Mouse (Mus musculus): ENCODE data around the gene Ube2n. TPM values are rescaled to one million over a fixed set of nuclear protein-coding genes. Genes with fewer than 3 reads are reported as not detected.
A peak's percentile ranks its signal among the peaks of the same experiment; 100 is the strongest.

The Ube2n gene
- polyA plus RNA-seq, 1 experiment from 2014 or later, result 189 TPM

GRCm38 (mm10) chr10:95532916-95533315, 18.0 kb downstream of the Ube2n start:
- no peaks in the 10 kb centered on the region for H3K27me3 ChIP-seq (replicated peaks; ENCODE audit: insufficient read depth, low read length)
- ATAC-seq (0 out of 2 replicates have a peak, but pooled peaks have one; percentile 21), DNase-seq (ENCODE audit: low spot score) (no peak)
- no peak for TF ChIP-seq EP300 (IDR thresholded peaks at IDR 0.05)
- no peak for TF ChIP-seq CTCF (IDR thresholded peaks at IDR 0.05)
- no peaks in the 10 kb centered on the region for H3K36me3 ChIP-seq (ENCODE audit: insufficient read depth, low read length)
- no peaks in the 10 kb centered on the region for H3K9me3 ChIP-seq (ENCODE audit: low read length)
- no peak overlapping the region for H3K9ac ChIP-seq (replicated peaks; ENCODE audit: low read depth)
- no peak overlapping the region for H3K4me2 ChIP-seq (replicated peaks; ENCODE audit: low read depth, low read length)
- H3K4me3 ChIP-seq (ENCODE audit: low read depth, low read length), result no peak overlapping the region
- no peak overlapping the region for H3K27ac ChIP-seq (ENCODE audit: low read length)
- H3K4me1 ChIP-seq (ENCODE audit: insufficient read depth, low read depth, low read length), result no peaks in the 10 kb centered on the region
- 83% methylated on average over 5 of the region's 5 CpGs for WGBS

GRCm38 (mm10) chr10:95533382-95533781, 18.4 kb downstream of the Ube2n start:
- H3K4me3 ChIP-seq (ENCODE audit: low read depth, low read length), result no peak overlapping the region
- no peaks in the 10 kb centered on the region for H3K27me3 ChIP-seq (replicated peaks; ENCODE audit: insufficient read depth, low read length)
- DNase-seq (ENCODE audit: low spot score) (no peak), ATAC-seq (no peak)
- no peak overlapping the region for H3K27ac ChIP-seq (ENCODE audit: low read length)
- H3K36me3 ChIP-seq (ENCODE audit: insufficient read depth, low read length), result no peaks in the 10 kb centered on the region
- H3K4me1 ChIP-seq (ENCODE audit: insufficient read depth, low read depth, low read length), result no peaks in the 10 kb centered on the region
- TF ChIP-seq EP300 (IDR thresholded peaks at IDR 0.05) (no peak), CTCF (IDR thresholded peaks at IDR 0.05) (no peak)
- no peaks in the 10 kb centered on the region for H3K9me3 ChIP-seq (ENCODE audit: low read length)
- WGBS, result 76% methylated on average over 7 of the region's 7 CpGs
- H3K9ac ChIP-seq (replicated peaks; ENCODE audit: low read depth), result no peak overlapping the region
- H3K4me2 ChIP-seq (replicated peaks; ENCODE audit: low read depth, low read length), result no peak overlapping the region

- no peak for ATAC-seq
Measured at GRCm38 (mm10) chr10:95535399-95536221, 20.7 kb downstream of the Ube2n start.

GRCm38 (mm10) chr10:95536222-95536541, 21.2 kb downstream of the Ube2n start:
- H3K9me3 ChIP-seq (ENCODE audit: low read length), result no peaks in the 10 kb centered on the region
- H3K4me3 ChIP-seq (ENCODE audit: low read depth, low read length), result no peak overlapping the region
- H3K4me1 ChIP-seq (ENCODE audit: insufficient read depth, low read depth, low read length), result no peaks in the 10 kb centered on the region
- no peaks in the 10 kb centered on the region for H3K27me3 ChIP-seq (replicated peaks; ENCODE audit: insufficient read depth, low read length)
- WGBS, result 79% methylated on average over 6 of the region's 6 CpGs
- no peak for TF ChIP-seq CTCF (IDR thresholded peaks at IDR 0.05)
- no peak for TF ChIP-seq EP300 (IDR thresholded peaks at IDR 0.05)
- no peak overlapping the region for H3K4me2 ChIP-seq (replicated peaks; ENCODE audit: low read depth, low read length)
- no peak for ATAC-seq
- DNase-seq (ENCODE audit: low spot score), result no peak
- no peak overlapping the region for H3K9ac ChIP-seq (replicated peaks; ENCODE audit: low read depth)
- no peak overlapping the region for H3K27ac ChIP-seq (ENCODE audit: low read length)
- H3K36me3 ChIP-seq (ENCODE audit: insufficient read depth, low read length), result no peaks in the 10 kb centered on the region

More at GRCm38 (mm10) chr10:95535399-95536221, 20.7 kb downstream of the Ube2n start:
- 81% methylated on average over 8 of the region's 8 CpGs for WGBS
- Histone ChIP-seq H3K4me3 (ENCODE audit: low read depth, low read length) (no peak overlapping the region), H3K4me1 (ENCODE audit: insufficient read depth, low read depth, low read length) (no peaks in the 10 kb centered on the region), H3K4me2 (replicated peaks; ENCODE audit: low read depth, low read length) (no peak overlapping the region), H3K9me3 (ENCODE audit: low read length) (no peaks in the 10 kb centered on the region), H3K27ac (ENCODE audit: low read length) (no peak overlapping the region), H3K36me3 (ENCODE audit: insufficient read depth, low read length) (no peaks in the 10 kb centered on the region), H3K27me3 (replicated peaks; ENCODE audit: insufficient read depth, low read length) (no peaks in the 10 kb centered on the region), H3K9ac (replicated peaks; ENCODE audit: low read depth) (no peak overlapping the region)
- TF ChIP-seq EP300 (IDR thresholded peaks at IDR 0.05) (no peak), CTCF (IDR thresholded peaks at IDR 0.05) (no peak)
- DNase-seq (ENCODE audit: low spot score), result no peak

GRCm38 (mm10) chr10:95539260-95539659, 24.3 kb downstream of the Ube2n start:
- no peak for TF ChIP-seq CTCF (IDR thresholded peaks at IDR 0.05)
- TF ChIP-seq EP300 (IDR thresholded peaks at IDR 0.05), result no peak
- Histone ChIP-seq H3K36me3 (ENCODE audit: insufficient read depth, low read length) (peaks cover 2% of the 10 kb centered on the region; the same call in 1 of the 2 replicates), H3K4me1 (ENCODE audit: insufficient read depth, low read depth, low read length) (no peaks in the 10 kb centered on the region), H3K4me3 (ENCODE audit: low read depth, low read length) (no peak overlapping the region), H3K27ac (ENCODE audit: low read length) (no peak overlapping the region), H3K9me3 (ENCODE audit: low read length) (no peaks in the 10 kb centered on the region), H3K27me3 (replicated peaks; ENCODE audit: insufficient read depth, low read length) (no peaks in the 10 kb centered on the region), H3K9ac (replicated peaks; ENCODE audit: low read depth) (no peak overlapping the region), H3K4me2 (replicated peaks; ENCODE audit: low read depth, low read length) (no peak overlapping the region)
- ATAC-seq (no peak), DNase-seq (ENCODE audit: low spot score) (no peak)
- WGBS, result 63% methylated on average over 3 of the region's 3 CpGs

- DNase-seq (ENCODE audit: low spot score) (no peak), ATAC-seq (no peak)
- H3K27ac ChIP-seq (ENCODE audit: low read length), result no peak overlapping the region
- no peak for TF ChIP-seq CTCF (IDR thresholded peaks at IDR 0.05)
- TF ChIP-seq EP300 (IDR thresholded peaks at IDR 0.05), result no peak
- WGBS, result 87% methylated on average over 3 of the region's 3 CpGs
- H3K27me3 ChIP-seq (replicated peaks; ENCODE audit: insufficient read depth, low read length), result no peaks in the 10 kb centered on the region
- H3K9me3 ChIP-seq (ENCODE audit: low read length), result no peaks in the 10 kb centered on the region
- peaks cover 8% of the 10 kb centered on the region; the same call in 1 of the 2 replicates for H3K36me3 ChIP-seq (ENCODE audit: insufficient read depth, low read length)
- H3K4me3 ChIP-seq (ENCODE audit: low read depth, low read length), result no peak overlapping the region
- H3K4me2 ChIP-seq (replicated peaks; ENCODE audit: low read depth, low read length), result no peak overlapping the region
- H3K4me1 ChIP-seq (ENCODE audit: insufficient read depth, low read depth, low read length), result no peaks in the 10 kb centered on the region
- H3K9ac ChIP-seq (replicated peaks; ENCODE audit: low read depth), result no peak overlapping the region
Measured at GRCm38 (mm10) chr10:95539841-95540240, 24.9 kb downstream of the Ube2n start.

All from lung, postnatal 0 days (tissue).